Mouse (Mus musculus) spleen, adult 18-20 months (tissue): Measurements from ENCODE around the gene Pmfbp1.

ENCODE experiments used
- DNase-seq, 2 experiments: peaks; one replicate each; pipeline ENCODE4 v3.0.0; 2022; ENCODE audit warnings: mixed read lengths in 2 of 2

The Pmfbp1 gene

DNA sequence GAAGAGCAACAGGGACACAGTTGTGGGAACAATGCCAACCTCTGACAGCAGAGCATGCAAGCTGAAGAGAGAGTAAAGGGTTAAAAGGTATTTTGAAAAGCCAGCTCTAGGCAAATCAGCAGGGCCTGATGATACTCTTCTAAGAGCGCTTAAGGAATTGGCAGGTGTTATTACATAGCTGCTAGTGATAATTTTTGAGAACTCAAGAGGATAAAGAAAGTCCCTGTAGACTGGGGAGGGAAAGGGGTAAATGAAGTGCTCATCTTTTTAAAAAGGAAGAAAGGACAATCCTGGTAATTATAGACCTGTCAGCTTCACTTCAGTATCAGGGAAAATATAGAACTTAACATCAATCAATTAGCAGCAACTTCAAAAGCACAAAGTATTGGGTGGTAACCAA is 9.7 kb downstream of the Pmfbp1 start:
- no peak for DNase-seq

GRCm38 (mm10) chr8:109505560-109505959 is 11.7 kb downstream of the Pmfbp1 start:
- DNase-seq: no peak

- no peak for DNase-seq
These were observed 30.2 kb downstream of the Pmfbp1 start for GRCm38 (mm10) chr8:109524008-109524407.

DNA sequence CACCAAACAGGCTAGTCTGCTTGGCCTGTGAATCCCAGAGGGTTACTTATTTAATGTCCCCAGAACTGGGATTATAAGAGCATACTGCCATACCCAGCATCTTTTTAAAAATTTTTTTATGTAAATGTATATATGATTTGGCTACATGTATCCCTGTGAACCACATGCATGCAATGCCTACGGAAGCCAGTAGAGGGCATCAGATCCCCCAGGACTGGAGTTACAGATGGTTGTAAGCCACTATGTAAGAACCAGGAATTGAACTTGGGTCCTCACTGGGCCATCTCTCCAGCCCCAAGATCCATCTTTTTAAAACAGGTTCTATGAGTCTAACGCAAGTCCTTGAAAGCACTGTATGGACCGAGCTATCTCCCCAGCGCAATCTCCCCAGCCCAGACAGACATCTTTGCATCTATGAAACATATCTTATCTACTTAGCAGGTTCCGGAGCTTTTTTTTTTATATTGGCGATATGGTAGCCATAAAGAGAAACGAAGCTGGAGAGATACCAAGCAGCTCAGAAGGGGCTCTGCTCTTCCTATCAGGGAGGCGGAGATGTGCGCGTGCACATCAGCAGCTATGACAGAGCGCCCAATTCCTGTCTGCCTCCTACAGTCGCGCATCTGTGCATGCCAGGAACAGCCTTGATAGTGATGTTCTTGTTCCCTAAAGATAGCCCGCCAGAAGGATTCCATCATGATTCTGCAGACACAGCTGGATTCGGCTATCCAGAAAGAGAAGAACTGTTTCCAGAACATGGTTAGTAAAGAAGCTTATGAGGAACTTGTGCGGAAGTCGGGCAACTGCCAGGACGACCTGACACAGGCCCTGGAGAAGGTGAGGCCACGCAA is 41.5 kb downstream of the Pmfbp1 start:
- peak in 1 of 2 experiments; percentile 35 for DNase-seq

DNA sequence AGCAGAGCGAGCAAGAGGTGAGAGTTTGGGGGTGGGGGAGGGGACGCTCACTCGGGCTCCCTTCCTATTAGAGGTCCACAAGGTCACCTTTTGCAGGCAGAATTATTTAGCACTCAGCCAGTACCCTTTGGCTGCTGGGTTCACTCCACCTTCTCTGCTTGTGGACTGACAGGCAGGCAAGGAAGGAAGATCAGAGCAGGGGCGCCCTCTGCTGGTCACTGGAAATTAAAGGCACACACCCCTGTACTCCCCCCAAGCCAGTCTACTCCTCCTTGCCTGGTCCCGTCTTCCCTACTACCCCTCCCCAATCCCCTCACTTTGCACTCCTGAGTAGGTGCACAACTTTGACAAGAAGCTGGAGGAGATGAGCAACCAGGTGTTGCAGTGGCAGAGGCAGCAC is 42.9 kb downstream of the Pmfbp1 start:
- DNase-seq: peak in 1 of 2 experiments; percentile 64

DNA sequence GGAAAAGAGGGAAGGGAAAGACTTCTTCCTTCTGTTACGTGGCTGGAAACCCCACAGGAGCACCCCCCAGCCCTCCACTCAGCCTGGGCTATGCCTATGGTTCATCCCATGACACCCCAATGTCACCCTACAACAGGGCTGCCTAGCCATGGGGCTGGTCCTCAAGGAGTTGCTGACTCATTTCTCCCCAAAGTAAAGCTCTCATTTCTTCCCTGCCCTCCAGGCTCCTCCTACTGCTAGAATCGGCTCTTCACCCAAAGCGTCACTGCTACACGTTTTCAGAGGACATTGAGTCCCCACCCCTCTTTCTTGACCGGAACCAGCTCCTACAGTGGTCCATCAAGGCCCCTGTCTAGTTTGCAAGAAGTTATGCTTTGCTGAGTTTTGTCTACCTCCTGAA is 48.3 kb downstream of the Pmfbp1 start:
- DNase-seq: no peak

- DNase-seq: no peak
These were observed 49.1 kb downstream of the Pmfbp1 start for GRCm38 (mm10) chr8:109542748-109543519.

DNA sequence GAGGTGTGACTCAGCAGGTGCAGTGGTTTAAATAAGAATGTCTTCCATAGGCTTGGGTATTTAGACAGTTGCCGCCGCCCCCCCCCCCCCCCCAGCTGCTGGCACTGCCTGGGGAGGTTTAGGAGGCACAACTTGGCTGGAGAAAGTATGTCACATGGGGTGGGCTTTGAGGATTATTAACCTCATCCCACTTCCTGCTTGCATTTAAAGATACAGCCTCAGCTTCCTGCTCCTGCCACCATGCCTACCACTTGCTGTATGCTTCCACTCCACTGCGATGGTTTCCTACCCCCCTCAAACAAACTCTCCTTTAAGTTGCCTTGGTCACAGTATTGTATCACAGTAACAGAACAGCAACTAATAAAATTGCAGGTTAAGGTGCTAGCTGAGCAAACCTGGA is 50.2 kb downstream of the Pmfbp1 start:
- DNase-seq: no peak

DNA sequence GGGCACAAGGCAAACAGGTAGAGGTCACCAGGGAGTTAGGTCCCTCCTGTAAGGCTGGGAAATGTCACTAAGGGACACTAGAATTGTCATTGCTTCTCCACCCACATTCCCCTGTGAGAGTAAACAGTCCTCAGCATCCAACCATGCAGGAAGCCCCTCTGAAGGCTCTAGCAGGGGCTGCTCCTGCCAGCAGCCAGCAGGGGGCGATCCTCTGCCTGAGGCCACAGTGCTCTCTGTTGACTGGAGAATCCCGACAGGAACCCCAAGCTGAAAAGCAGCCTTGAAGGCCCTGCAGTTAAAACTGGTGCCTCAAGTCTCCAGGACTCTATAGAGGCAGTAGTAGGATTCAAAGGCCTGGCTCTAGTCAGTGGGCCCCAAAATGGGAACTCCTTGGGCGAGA is 57.8 kb downstream of the Pmfbp1 start:
- peak in 1 of 2 experiments; percentile 20 for DNase-seq

DNA sequence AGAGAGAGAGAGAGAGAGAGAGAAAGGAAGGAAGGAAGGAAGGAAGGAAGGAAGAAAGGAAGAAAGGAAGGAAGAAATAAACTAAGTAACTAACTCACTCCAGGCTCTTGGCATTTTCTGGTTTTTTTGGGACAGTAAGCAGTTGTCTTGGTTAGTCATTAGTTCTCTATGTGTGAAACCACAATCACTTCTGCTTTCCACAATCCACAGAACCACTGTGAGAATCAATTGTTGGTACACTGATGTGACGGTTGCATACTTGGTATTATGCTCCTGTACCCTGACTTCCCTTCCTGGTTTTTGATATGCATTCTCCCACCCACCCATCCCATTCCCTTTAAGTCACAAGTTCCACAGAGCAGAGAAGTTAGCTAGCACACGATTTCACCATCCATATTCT is 70.1 kb downstream of the Pmfbp1 start:
- no peak for DNase-seq

- DNase-seq: no peak
These were observed 70.9 kb downstream of the Pmfbp1 start for GRCm38 (mm10) chr8:109564766-109565165.

DNA sequence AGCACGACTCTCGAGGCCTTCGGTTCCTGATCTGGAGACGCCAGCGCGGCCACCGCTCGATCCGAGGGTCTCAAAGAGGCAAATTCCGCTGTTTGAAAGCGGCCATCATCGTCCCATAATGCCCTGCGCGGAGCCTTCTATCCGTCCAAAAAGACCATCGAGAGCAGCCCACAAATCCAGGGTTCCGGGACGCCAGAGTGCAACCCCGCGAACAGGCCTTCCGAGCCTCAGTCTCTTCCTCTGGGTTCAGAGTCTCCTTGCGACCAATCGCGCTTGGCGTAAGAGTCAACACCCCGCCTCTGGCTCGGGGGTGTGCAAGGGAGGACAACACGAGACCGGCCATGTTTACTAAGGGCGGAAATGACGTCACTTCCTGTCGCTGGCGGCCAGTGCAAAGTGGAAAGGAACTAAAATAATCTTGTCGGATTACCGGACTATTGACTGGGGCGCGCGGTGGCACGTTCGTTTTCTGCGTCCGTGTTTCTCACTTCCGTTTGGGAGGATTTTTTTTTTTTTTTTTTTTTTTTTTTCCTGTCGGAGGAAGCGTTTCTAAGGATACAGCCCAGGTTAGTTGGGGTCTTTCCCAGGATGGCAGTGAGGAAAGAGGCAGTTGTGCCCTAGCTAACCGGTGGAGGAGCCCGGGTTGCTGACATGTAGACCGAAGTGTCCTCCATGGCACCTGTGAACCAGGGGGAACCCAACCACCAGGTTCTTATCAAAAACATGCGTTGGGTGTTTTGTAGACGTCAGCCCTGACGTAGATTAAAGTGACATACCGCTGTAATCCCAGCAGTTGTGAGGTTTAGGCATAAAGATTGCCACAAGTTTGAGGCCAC is 71.9 kb downstream of the Pmfbp1 start, which contains the start of the genes Dhx38 and Txnl4b:
Gene Dhx38 (minus strand): TSS at position 364 of the 836 bp plus-strand sequence.
Gene Txnl4b (plus strand): TSS at position 395 of the 836 bp plus-strand sequence.
- peak; percentile 94 to 95 for DNase-seq

GRCm38 (mm10) chr8:109571139-109571538 is 77.3 kb downstream of the Pmfbp1 start:
- no peak for DNase-seq

DNA sequence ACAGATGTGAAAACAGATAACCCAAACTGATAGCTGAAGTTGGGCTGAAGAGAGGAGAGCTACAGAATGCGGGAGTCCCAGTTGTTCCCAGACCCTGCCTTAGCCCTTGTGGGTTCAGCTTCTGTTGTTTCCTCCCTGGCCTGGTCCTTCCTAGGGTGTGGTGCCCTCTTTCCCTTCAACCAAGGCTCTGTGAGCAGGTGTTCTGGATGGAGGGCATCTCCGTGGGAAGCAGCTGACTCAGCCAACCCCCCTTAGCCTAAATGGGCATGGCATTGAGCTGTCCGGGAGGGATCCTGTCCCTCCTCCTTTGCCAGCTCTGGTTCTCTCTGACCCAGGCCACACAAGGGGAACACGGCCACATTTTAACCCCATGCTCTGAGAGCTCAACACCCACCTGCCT is 82.5 kb downstream of the Pmfbp1 start:
- no peak for DNase-seq

- DNase-seq: no peak
These were observed 85.1 kb downstream of the Pmfbp1 start, which contains the start of gene Hp for GRCm38 (mm10) chr8:109578900-109579301. Gene Hp, minus strand, starts transcription at chr8:109579172.

DNA sequence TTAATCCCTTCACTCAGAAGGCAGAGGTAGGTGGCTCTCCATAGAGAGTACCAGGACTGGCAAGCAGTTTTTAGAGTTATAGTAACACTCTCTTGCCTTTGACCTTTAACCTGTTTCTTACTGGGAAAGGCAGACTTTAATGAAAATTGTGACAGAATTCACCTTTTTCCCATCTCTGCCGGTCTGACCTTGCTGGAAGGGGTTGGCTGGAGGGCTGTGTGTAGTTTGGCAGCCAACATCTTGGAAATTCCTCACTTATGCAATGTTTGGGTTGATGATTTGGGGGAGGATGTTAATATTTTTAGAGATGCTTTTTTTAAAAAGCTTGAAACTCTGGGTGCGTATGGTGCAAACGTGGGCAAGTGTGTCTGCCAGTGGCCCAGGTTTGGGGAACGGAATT is 90.5 kb downstream of the Pmfbp1 start:
- DNase-seq: no peak

DNA sequence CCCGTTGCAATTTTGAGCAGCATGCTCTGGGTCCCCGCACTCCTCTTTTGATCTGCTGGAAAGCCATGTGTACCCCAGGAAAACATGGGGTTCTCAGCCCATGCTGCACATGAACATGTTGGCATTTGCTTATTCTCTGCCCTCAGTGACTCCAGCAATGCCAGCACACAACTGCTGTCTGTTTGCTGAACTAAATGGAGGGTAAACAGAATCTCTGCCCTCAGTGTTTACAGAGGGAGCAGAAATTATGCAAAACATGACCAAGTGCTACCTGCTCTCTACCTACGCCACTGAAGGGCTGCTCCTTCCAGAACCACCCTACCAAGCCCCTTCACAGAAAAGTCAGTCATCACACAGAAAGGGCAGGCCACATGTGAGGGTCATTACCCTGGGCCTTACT is 91.0 kb downstream of the Pmfbp1 start:
- DNase-seq: no peak

DNA sequence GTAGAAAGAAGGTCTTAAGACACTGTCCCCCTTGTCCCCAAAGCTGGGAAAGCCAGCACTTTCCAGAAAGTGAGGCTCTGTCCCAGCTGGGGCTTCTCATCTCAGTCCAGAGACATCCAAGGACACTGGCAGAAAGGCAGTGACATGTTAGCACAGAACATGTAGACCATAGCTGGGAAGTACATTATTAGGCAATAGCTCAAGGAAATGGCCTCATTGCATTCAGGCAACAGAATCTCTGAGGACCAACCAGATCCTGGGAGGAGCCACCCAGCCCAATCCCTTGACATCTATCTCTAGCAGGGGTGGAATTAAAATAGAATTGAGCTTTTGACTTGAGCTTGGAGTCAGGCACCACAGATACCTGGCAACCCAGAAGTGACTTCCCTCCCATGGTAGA is 91.8 kb downstream of the Pmfbp1 start:
- DNase-seq: no peak

- no peak for DNase-seq
These were observed 93.2 kb downstream of the Pmfbp1 start for GRCm38 (mm10) chr8:109586972-109587504.

DNA sequence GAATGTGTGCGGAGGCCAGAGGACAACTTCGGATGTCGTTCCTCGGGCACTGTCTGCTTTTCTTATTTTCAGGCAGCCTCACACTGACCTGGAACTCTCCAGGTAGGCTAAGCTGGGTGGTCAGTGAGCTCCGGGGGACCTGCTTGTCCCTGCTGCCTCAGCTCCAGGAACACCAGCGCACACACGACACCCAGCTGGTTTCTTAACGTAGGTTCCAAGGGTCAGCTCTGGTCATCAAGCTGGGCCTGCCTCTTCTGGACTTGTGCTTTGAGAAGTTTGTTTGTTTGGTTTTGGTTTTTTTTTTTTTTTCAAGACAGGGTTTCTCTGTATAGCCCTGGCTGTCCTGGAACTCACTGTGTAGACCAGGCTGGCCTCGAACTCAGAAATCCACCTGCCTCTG is 97.1 kb downstream of the Pmfbp1 start:
- DNase-seq: no peak

- DNase-seq: no peak
These were observed 97.5 kb downstream of the Pmfbp1 start for GRCm38 (mm10) chr8:109591367-109591766.

DNA sequence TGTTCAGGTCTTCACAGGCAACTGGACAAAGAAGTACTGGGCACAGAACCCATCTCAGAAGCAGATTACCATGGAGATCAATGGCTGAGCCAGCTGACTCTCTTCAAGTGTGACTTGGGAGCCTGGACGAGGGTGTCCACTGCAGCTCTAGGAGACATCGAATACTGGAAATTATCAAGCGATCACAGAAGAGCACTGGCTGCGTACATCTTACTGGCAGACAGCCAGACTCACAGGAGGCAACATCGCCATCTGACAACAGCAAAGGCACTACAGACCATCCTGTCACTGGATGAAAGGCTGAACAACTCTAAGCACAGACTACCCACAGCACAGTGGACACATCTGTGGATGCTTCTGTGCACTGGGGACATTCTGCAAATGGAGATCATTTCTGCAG is 98.3 kb downstream of the Pmfbp1 start:
- no peak for DNase-seq
